Mouse (Mus musculus) brain, embryonic 14.5 days (tissue): Measurements from ENCODE around the gene Negr1.

Source experiments
- CTCF ChIP-seq: fragments of 200-500 bp; IDR thresholded peaks from 2 replicates; pipeline ENCODE4 v1.5.1; 2012; ENCODE audit warnings: inconsistent platforms, mild to moderate bottlenecking, moderate library complexity, borderline replicate concordance; ENCODE audit not compliant: insufficient read depth, insufficient read length; ENCODE audit errors: extremely low read depth
- POLR2A ChIP-seq: fragments of 200-500 bp; IDR thresholded peaks from 2 replicates; pipeline ENCODE4 v1.6.1; 2012; ENCODE audit warnings: mild to moderate bottlenecking, inconsistent platforms, borderline replicate concordance; ENCODE audit not compliant: poor library complexity, insufficient read depth, insufficient read length, severe bottlenecking; ENCODE audit errors: extremely low read depth

DNA sequence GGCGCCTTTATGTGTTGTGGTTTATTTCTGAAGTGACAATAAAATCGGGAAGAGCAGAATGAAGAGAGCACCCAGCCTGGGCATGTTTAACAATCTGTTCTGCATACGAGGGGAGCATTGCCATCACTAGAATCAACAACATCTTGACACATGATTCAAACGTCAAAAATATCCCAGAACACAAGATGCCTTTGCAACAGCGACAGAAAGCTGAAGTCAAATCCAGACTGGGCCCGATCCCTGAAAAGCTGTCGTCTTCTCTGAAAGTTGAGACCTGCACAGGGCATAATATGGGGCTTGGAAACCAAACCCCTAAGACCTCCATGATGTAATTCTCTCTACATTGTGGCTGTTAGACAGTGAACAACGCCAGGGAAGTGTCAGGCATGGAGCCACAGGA lies 642.0 kb downstream of the Negr1 start:
- TF ChIP-seq CTCF (no peak), POLR2A (no peak)
